Mouse (Mus musculus) forebrain, embryonic 14.5 days (tissue): Measurements from ENCODE around the gene Dact1. TPM values are rescaled to one million over a fixed set of nuclear protein-coding genes. Genes with fewer than 3 reads are reported as not detected.
A peak's percentile ranks its signal among the peaks of the same experiment; 100 is the strongest.

Experiments used
- ATAC-seq: fragments of 200-750 bp; cut with Nextera tagmentation; 2 replicates; pipeline ENCODE4 v1.8.0; 2017; ENCODE audit warnings: mild to moderate bottlenecking, moderate library complexity
- DNase-seq: peaks from one replicate; pipeline ENCODE4 v3.0.0-alpha.2; 2015; ENCODE audit warnings: low spot score
- H3K27ac ChIP-seq: fragments of 300-500 bp; sonication (generic); 2 replicates; pipeline ENCODE4 v1.5.1; 2014; ENCODE audit warnings: low read depth, mild to moderate bottlenecking, control low read depth, low read length, moderate library complexity
- H3K27me3 ChIP-seq: fragments of 300-500 bp; sonication (generic); replicated peaks from 2 replicates; pipeline ENCODE4 v1.6.1; 2014; ENCODE audit warnings: low read length, control low read depth, mixed read lengths; ENCODE audit not compliant: control insufficient read depth, insufficient read depth
- H3K36me3 ChIP-seq: fragments of 300-500 bp; sonication (generic); 2 replicates; pipeline ENCODE4 v1.6.1; 2014; ENCODE audit warnings: low read length, control low read depth; ENCODE audit not compliant: control insufficient read depth, insufficient read depth
- H3K4me1 ChIP-seq: fragments of 300-500 bp; sonication (generic); 2 replicates; pipeline ENCODE4 v1.6.1; 2014; ENCODE audit warnings: antibody characterized with exemption, low read length, control low read depth; ENCODE audit not compliant: control insufficient read depth, insufficient read depth
- H3K4me2 ChIP-seq: fragments of 300-500 bp; sonication (generic); 2 replicates; pipeline ENCODE4 v1.6.1; 2014; ENCODE audit warnings: mild to moderate bottlenecking, control low read depth, low read length
- H3K4me3 ChIP-seq: fragments of 300-500 bp; sonication (generic); 2 replicates; pipeline ENCODE4 v1.5.1; 2014; ENCODE audit warnings: low read depth, low read length, control low read depth
- H3K9ac ChIP-seq: fragments of 300-500 bp; sonication (generic); 2 replicates; pipeline ENCODE4 v1.6.1; 2014; ENCODE audit warnings: mild to moderate bottlenecking, low read length, control low read depth, moderate library complexity
- H3K9me3 ChIP-seq: fragments of 300-500 bp; sonication (generic); replicated peaks from 2 replicates; pipeline ENCODE4 v1.6.1; 2016; ENCODE audit warnings: low read length, control low read depth, mixed read lengths; ENCODE audit not compliant: control insufficient read depth
- WGBS: fragments of 180-500 bp; shearing (Covaris S2); extraction: QIAGEN DNeasy Blood & Tissue Kit; methylation state at CpG from one replicate; pipeline ENCODE4 v1.1.7; 2014; 5-methylcytosine and 5-hydroxymethylcytosine counted together
- polyA plus RNA-seq: library from polyadenylated mRNA; unstranded; fragments of >200 nt; fragmentation: Nextera tagmentation; extraction: Ambion mirVana; gene quantifications from 2 replicates; pipeline ENCODE4 v1.2.1, GENCODE M21; 2014

Dact1 gene
- polyA plus RNA-seq = 24.9 and 25.5 TPM in 2 replicates

- DNase-seq (peak; percentile 74), ATAC-seq (peak; percentile 92)
- WGBS = under 1% methylated on average over 68 of the region's 76 CpGs
- no peaks in the 10 kb centered on the region for H3K27me3 ChIP-seq
- peak within 1 kb of the TSS; percentile 76 for H3K4me2 ChIP-seq
- H3K4me1 ChIP-seq = 0 out of 2 replicates have a peak, but pooled peaks cover 3% of the 10 kb centered on the region
- peak within 1 kb of the TSS; percentile 96 for H3K9ac ChIP-seq
- H3K4me3 ChIP-seq = peak within 1 kb of the TSS; percentile 81
- H3K36me3 ChIP-seq = peaks cover 7% of the 10 kb centered on the region; the same call in 1 of the 2 replicates
- peak within 1 kb of the TSS; percentile 91 for H3K27ac ChIP-seq
- no peaks in the 10 kb centered on the region for H3K9me3 ChIP-seq
These were observed at the start of gene Dact1 for GRCm38 (mm10) chr12:71309581-71310067. TSS of gene Dact1 (plus strand) at chr12:71309884.

GRCm38 (mm10) chr12:71264211-71264610 is 45.5 kb upstream of the Dact1 start:
- 0 out of 2 replicates have a peak, but pooled peaks cover 3% of the 10 kb centered on the region for H3K9me3 ChIP-seq
- no peak overlapping the region for H3K27ac ChIP-seq
- H3K27me3 ChIP-seq = no peaks in the 10 kb centered on the region
- H3K4me1 ChIP-seq = no peaks in the 10 kb centered on the region
- no peak overlapping the region for H3K9ac ChIP-seq
- H3K4me3 ChIP-seq = no peak overlapping the region
- DNase-seq (no peak), ATAC-seq (no peak)
- no peaks in the 10 kb centered on the region for H3K36me3 ChIP-seq
- WGBS = 82% methylated on average over 4 of the region's 4 CpGs
- H3K4me2 ChIP-seq = no peak overlapping the region

GRCm38 (mm10) chr12:71269367-71269766 is 40.3 kb upstream of the Dact1 start:
- no peaks in the 10 kb centered on the region for H3K4me1 ChIP-seq
- no peak overlapping the region for H3K9ac ChIP-seq
- DNase-seq (no peak), ATAC-seq (no peak)
- H3K9me3 ChIP-seq = no peaks in the 10 kb centered on the region
- no peaks in the 10 kb centered on the region for H3K27me3 ChIP-seq
- 90% methylated on average over 7 of the region's 7 CpGs for WGBS
- H3K4me2 ChIP-seq = no peak overlapping the region
- H3K27ac ChIP-seq = no peak overlapping the region
- no peak overlapping the region for H3K4me3 ChIP-seq
- H3K36me3 ChIP-seq = no peaks in the 10 kb centered on the region

GRCm38 (mm10) chr12:71271131-71271530 is 38.6 kb upstream of the Dact1 start:
- DNase-seq (no peak), ATAC-seq (no peak)
- no peaks in the 10 kb centered on the region for H3K9me3 ChIP-seq
- no peak overlapping the region for H3K4me3 ChIP-seq
- H3K9ac ChIP-seq = no peak overlapping the region
- 67% methylated on average over 5 of the region's 5 CpGs for WGBS
- H3K27ac ChIP-seq = no peak overlapping the region
- H3K36me3 ChIP-seq = no peaks in the 10 kb centered on the region
- no peaks in the 10 kb centered on the region for H3K27me3 ChIP-seq
- no peaks in the 10 kb centered on the region for H3K4me1 ChIP-seq
- H3K4me2 ChIP-seq = no peak overlapping the region

GRCm38 (mm10) chr12:71274519-71275237 is 35.0 kb upstream of the Dact1 start:
- Histone ChIP-seq H3K36me3 (no peaks in the 10 kb centered on the region), H3K27me3 (no peaks in the 10 kb centered on the region), H3K4me2 (no peak overlapping the region), H3K9ac (no peak overlapping the region), H3K4me3 (no peak overlapping the region), H3K4me1 (peaks cover 4% of the 10 kb centered on the region; the same call in 1 of the 2 replicates), H3K27ac (no peak overlapping the region), H3K9me3 (no peaks in the 10 kb centered on the region)
- DNase-seq = no peak
- ATAC-seq = no peak
- WGBS = 97% methylated on average over 5 of the region's 5 CpGs

GRCm38 (mm10) chr12:71275906-71276595 is 33.6 kb upstream of the Dact1 start:
- no peak overlapping the region for H3K4me2 ChIP-seq
- no peak overlapping the region for H3K4me3 ChIP-seq
- H3K27me3 ChIP-seq = no peaks in the 10 kb centered on the region
- DNase-seq (no peak), ATAC-seq (no peak)
- no peak overlapping the region for H3K27ac ChIP-seq
- H3K9ac ChIP-seq = no peak overlapping the region
- WGBS = 88% methylated on average over 8 of the region's 8 CpGs
- no peaks in the 10 kb centered on the region for H3K9me3 ChIP-seq
- H3K4me1 ChIP-seq = peaks cover 5% of the 10 kb centered on the region; the same call in 1 of the 2 replicates
- H3K36me3 ChIP-seq = no peaks in the 10 kb centered on the region

- Histone ChIP-seq H3K9me3 (0 out of 2 replicates have a peak, but pooled peaks cover 5% of the 10 kb centered on the region), H3K27me3 (no peaks in the 10 kb centered on the region), H3K4me1 (peaks cover 5% of the 10 kb centered on the region; the same call in 1 of the 2 replicates), H3K36me3 (no peaks in the 10 kb centered on the region), H3K4me3 (no peak overlapping the region), H3K27ac (peak overlapping the region; percentile 41; the same call in 1 of the 2 replicates), H3K9ac (no peak overlapping the region), H3K4me2 (no peak overlapping the region)
- peak; percentile 69; the same call in 1 of the 2 replicates for ATAC-seq
- DNase-seq = peak; percentile 45
- WGBS = 31% methylated on average over 12 of the region's 12 CpGs
These were observed 30.0 kb upstream of the Dact1 start for GRCm38 (mm10) chr12:71279521-71280262.

GRCm38 (mm10) chr12:71281201-71281768 is 28.4 kb upstream of the Dact1 start:
- H3K27me3 ChIP-seq = no peaks in the 10 kb centered on the region
- no peak for ATAC-seq
- 0 out of 2 replicates have a peak, but pooled peaks cover 5% of the 10 kb centered on the region for H3K9me3 ChIP-seq
- H3K4me3 ChIP-seq = no peak overlapping the region
- no peak overlapping the region for H3K9ac ChIP-seq
- no peaks in the 10 kb centered on the region for H3K36me3 ChIP-seq
- WGBS = 88% methylated on average over 12 of the region's 12 CpGs
- no peak overlapping the region for H3K4me2 ChIP-seq
- H3K27ac ChIP-seq = no peak overlapping the region
- H3K4me1 ChIP-seq = peaks cover 5% of the 10 kb centered on the region; the same call in 1 of the 2 replicates
- no peak for DNase-seq
